Mouse (Mus musculus): ENCODE measurements around the gene Fam227b. TPM values are rescaled to one million over a fixed set of nuclear protein-coding genes. Genes with fewer than 3 reads are reported as not detected.

Fam227b gene
- total RNA-seq, 2 experiments from 2014 or later = 0.15 TPM; not detected in 1

- no peak for DNase-seq (ENCODE audit: extremely low spot score in 1 of 2, low spot score in 1 of 2)
Observed at GRCm38 (mm10) chr2:126062876-126063275, 88.9 kb downstream of the Fam227b start.

GRCm38 (mm10) chr2:126061037-126061773 is 90.6 kb downstream of the Fam227b start:
- DNase-seq (ENCODE audit: extremely low spot score in 1 of 2, low spot score in 1 of 2) = no peak

GRCm38 (mm10) chr2:126060595-126060994 is 91.2 kb downstream of the Fam227b start:
- DNase-seq (ENCODE audit: extremely low spot score in 1 of 2, low spot score in 1 of 2) = no peak

- no peak for DNase-seq (ENCODE audit: extremely low spot score in 1 of 2, low spot score in 1 of 2)
Observed at GRCm38 (mm10) chr2:126053657-126054056, 98.1 kb downstream of the Fam227b start.

GRCm38 (mm10) chr2:126052749-126053557 is 98.9 kb downstream of the Fam227b start:
- DNase-seq (ENCODE audit: extremely low spot score in 1 of 2, low spot score in 1 of 2) = no peak

- no peak for DNase-seq (ENCODE audit: extremely low spot score in 1 of 2, low spot score in 1 of 2)
Observed at GRCm38 (mm10) chr2:126045621-126046020, 106.2 kb downstream of the Fam227b start.

GRCm38 (mm10) chr2:126042674-126043073 is 109.1 kb downstream of the Fam227b start:
- no peak for DNase-seq (ENCODE audit: extremely low spot score in 1 of 2, low spot score in 1 of 2)

- no peak for DNase-seq (ENCODE audit: extremely low spot score in 1 of 2, low spot score in 1 of 2)
Observed at GRCm38 (mm10) chr2:126041237-126041636, 110.6 kb downstream of the Fam227b start.

GRCm38 (mm10) chr2:126040651-126041050 is 111.2 kb downstream of the Fam227b start:
- DNase-seq (ENCODE audit: extremely low spot score in 1 of 2, low spot score in 1 of 2) = no peak

- no peak for DNase-seq (ENCODE audit: extremely low spot score in 1 of 2, low spot score in 1 of 2)
Observed at GRCm38 (mm10) chr2:126039414-126039891, 112.4 kb downstream of the Fam227b start.

- DNase-seq (ENCODE audit: extremely low spot score in 1 of 2, low spot score in 1 of 2) = no peak
Observed at GRCm38 (mm10) chr2:126038221-126039000, 113.4 kb downstream of the Fam227b start.

- DNase-seq (ENCODE audit: extremely low spot score in 1 of 2, low spot score in 1 of 2) = no peak
Observed at GRCm38 (mm10) chr2:126036121-126036520, 115.7 kb downstream of the Fam227b start.

GRCm38 (mm10) chr2:126035013-126035770 is 116.6 kb downstream of the Fam227b start:
- DNase-seq (ENCODE audit: extremely low spot score in 1 of 2, low spot score in 1 of 2) = no peak

GRCm38 (mm10) chr2:126034379-126035005 is 117.3 kb downstream of the Fam227b start, which contains the start of gene Fgf7:
Gene Fgf7, plus strand, starts transcription at chr2:126034658.
- DNase-seq (ENCODE audit: extremely low spot score in 1 of 2, low spot score in 1 of 2) = no peak

- DNase-seq (ENCODE audit: extremely low spot score in 1 of 2, low spot score in 1 of 2) = peak in 1 of 2 experiments; percentile 12
Observed at GRCm38 (mm10) chr2:126033114-126033972, 118.5 kb downstream of the Fam227b start.

- DNase-seq (ENCODE audit: extremely low spot score in 1 of 2, low spot score in 1 of 2) = no peak
Observed at GRCm38 (mm10) chr2:126031186-126031900, 120.5 kb downstream of the Fam227b start.

- no peak for DNase-seq (ENCODE audit: extremely low spot score in 1 of 2, low spot score in 1 of 2)
Observed at GRCm38 (mm10) chr2:126015763-126016473, 135.9 kb downstream of the Fam227b start.
